Mouse (Mus musculus): Measurements from ENCODE around the gene Sod1. TPM values are rescaled to one million over a fixed set of nuclear protein-coding genes. Genes with fewer than 3 reads are reported as not detected.
"Not testable (repeated sequence)": the region's sequence is repeated elsewhere in the genome, so short reads cannot be mapped to it uniquely, and the experiment has no call there.

Sod1 gene
- total RNA-seq, 2 experiments from 2014 or later = 357 to 406 TPM

DNA sequence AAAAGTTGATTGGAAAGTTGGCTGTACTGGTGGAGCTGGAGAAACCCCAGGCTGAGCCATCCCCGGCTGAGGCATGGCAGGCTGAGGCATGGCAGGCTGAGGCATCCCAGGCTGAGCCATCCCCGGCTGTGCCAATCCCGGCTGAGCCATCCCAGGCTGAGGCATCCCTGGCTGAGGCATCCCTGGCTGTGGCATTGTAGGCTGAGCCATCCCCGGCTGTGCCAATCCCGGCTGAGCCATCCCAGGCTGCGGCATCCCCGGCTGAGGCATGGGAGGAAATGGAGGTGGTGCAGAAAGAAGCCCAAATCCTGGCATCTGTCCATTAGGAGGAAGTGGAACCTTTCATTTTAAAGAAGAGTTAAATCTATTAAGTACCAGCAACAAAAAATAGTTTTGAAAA, 29.5 kb downstream of the Sod1 start:
- DNase-seq (ENCODE audit: extremely low spot score in 1 of 2, low spot score in 1 of 2) = no peak

- not testable (repeated sequence) for DNase-seq (ENCODE audit: extremely low spot score in 1 of 2, low spot score in 1 of 2)
Measured at GRCm38 (mm10) chr16:90251256-90251655, 30.7 kb downstream of the Sod1 start.

GRCm38 (mm10) chr16:90252521-90252920, 32.0 kb downstream of the Sod1 start:
- no peak for DNase-seq (ENCODE audit: extremely low spot score in 1 of 2, low spot score in 1 of 2)

- no peak for DNase-seq (ENCODE audit: extremely low spot score in 1 of 2, low spot score in 1 of 2)
Measured at GRCm38 (mm10) chr16:90258950-90259349, 38.4 kb downstream of the Sod1 start.

DNA sequence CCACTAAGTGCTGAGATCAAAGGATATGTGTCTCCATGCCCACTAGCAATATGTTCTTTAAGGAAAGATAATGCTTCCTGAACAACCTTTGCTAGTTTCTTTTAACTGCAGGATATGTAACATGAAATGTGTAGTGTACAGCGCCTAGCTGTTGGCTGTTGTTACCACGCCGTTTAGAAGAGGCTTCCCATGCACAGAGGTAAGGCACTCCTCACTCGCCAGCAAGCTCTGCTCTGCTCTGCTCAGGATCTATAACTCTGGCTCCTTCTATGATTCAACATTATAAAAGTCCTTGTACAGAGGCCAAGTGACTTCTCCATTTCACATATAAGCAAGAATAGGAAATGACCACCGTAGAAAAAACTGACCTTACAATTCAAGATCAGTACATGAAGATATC, 39.1 kb downstream of the Sod1 start:
- DNase-seq (ENCODE audit: extremely low spot score in 1 of 2, low spot score in 1 of 2) = no peak

DNA sequence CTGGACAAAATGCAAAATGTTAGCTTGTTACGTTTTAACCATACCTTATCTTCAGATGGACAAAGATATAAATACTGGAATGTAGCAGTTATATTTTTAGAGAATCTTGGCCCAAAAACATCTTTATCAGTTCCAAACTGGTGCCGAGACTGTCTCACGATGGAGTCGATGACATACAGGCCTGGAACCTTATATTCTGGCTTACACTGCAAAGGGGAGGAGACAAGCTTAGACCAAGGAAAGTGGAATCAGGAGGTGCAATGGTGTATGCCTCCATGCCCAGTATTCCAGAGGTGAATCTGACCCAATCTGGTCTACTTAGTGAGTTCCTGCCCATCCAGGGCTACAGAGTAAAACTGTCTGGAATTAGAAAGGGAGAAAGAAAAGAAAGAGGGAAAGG, 39.5 kb downstream of the Sod1 start:
- DNase-seq (ENCODE audit: extremely low spot score in 1 of 2, low spot score in 1 of 2) = no peak

DNA sequence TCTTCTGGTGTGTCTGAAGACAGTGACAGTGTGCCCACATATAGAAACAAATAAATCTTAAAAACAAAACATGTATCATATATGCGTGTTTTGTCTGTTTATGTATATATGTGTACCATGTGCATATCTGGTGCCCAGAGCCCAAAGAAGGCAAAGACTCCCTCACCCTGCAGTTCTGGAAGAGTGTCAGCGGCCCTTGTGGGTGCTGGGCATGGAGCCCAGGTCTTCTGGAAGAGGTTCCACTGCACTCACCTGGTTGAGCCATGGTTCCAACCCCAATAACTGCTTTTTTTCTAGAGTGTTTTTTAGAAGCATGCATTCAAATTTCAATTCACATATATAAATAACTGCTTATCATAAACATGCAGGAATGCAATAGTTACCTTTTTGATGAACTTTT, 41.2 kb downstream of the Sod1 start:
- no peak for DNase-seq (ENCODE audit: extremely low spot score in 1 of 2, low spot score in 1 of 2)

DNA sequence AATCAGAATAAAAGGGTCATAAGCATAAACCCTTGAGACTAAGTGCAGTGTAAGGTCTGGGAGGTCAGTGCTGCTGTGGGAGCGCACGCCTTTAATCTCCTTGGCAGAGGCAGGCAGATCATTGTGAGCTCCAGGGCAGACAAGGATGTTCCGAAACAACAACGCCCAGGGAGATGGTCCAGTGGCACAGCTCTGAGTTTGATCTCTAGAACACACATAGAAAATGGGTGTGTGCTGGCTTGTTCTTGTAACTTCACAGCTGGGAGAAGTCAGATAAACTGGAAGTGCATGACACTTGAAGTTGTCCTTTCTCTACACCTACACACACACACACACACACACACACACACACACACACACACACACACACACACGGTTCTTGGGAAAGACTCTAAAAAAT, 43.5 kb downstream of the Sod1 start:
- no peak for DNase-seq (ENCODE audit: extremely low spot score in 1 of 2, low spot score in 1 of 2)

- no peak for DNase-seq (ENCODE audit: extremely low spot score in 1 of 2, low spot score in 1 of 2)
Measured at GRCm38 (mm10) chr16:90265106-90265505, 44.6 kb downstream of the Sod1 start.

GRCm38 (mm10) chr16:90266581-90266980, 46.0 kb downstream of the Sod1 start:
- DNase-seq (ENCODE audit: extremely low spot score in 1 of 2, low spot score in 1 of 2) = no peak

DNA sequence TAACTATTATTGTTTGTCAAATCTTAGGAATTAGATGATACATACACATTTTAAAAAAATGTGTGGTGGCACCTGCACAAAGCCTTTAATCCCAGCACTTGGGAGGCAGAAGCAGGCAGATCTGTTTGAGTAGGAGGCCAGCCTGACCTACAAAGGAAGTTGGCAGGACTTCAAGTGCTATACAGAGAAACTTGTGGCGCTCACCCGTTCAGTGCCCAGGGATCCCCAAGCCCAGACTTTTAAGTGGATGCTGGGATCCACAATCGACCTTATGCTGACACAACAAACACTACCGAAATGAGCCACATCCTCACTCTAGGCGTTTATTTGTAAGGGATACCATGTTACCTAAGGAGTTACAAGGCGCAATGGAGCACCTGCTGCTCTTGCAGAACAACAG, 55.0 kb downstream of the Sod1 start:
- no peak for DNase-seq (ENCODE audit: extremely low spot score in 1 of 2, low spot score in 1 of 2)

Other genes starting within 250 kb of the Sod1 start
- gene Tiam1, start 77.0 kb upstream of the Sod1 start, total RNA-seq (2021) = 100 to 1,000 TPM in 1 of 2 experiments, 10 to 100 TPM in 1; 93.4 to 114 TPM
- 10 to 100 TPM; 39.5 to 56.4 TPM for gene Scaf4, start 63.7 kb downstream of the Sod1 start, total RNA-seq (2021)
- gene Hunk, start 165.3 kb downstream of the Sod1 start, total RNA-seq (2021) = 10 to 100 TPM; 24.6 to 30.7 TPM